Mouse (Mus musculus): Measurements from ENCODE around the gene Sh3bp1.
"Not testable (repeated sequence)": the region's sequence is repeated elsewhere in the genome, so short reads cannot be mapped to it uniquely, and the experiment has no call there.

The Sh3bp1 gene

GRCm38 (mm10) chr15:78877810-78878390 is 21.7 kb upstream of the Sh3bp1 start:
- no peak for DNase-seq

GRCm38 (mm10) chr15:78878792-78879516 is 20.6 kb upstream of the Sh3bp1 start:
- not testable (repeated sequence) for DNase-seq

GRCm38 (mm10) chr15:78880432-78880831 is 19.1 kb upstream of the Sh3bp1 start:
- no peak for DNase-seq

- no peak for DNase-seq
These were observed 17.7 kb upstream of the Sh3bp1 start for GRCm38 (mm10) chr15:78881828-78882227.

- DNase-seq: no peak
These were observed 10.1 kb upstream of the Sh3bp1 start for GRCm38 (mm10) chr15:78889401-78889853.

GRCm38 (mm10) chr15:78892440-78892839 is 7.1 kb upstream of the Sh3bp1 start:
- no peak for DNase-seq

GRCm38 (mm10) chr15:78894726-78895125 is 4.8 kb upstream of the Sh3bp1 start:
- DNase-seq: peak; percentile 64

- DNase-seq: no peak
These were observed 3.8 kb upstream of the Sh3bp1 start for GRCm38 (mm10) chr15:78895741-78896140.

GRCm38 (mm10) chr15:78896149-78896548 is 3.4 kb upstream of the Sh3bp1 start:
- peak; percentile 50 for DNase-seq

- no peak for DNase-seq
These were observed 2.1 kb upstream of the Sh3bp1 start for GRCm38 (mm10) chr15:78897488-78897887.

GRCm38 (mm10) chr15:78898507-78899001 is 1.0 kb upstream of the Sh3bp1 start:
- peak; percentile 71 for DNase-seq

- no peak for DNase-seq
These were observed 194 bp upstream of the Sh3bp1 start, which contains the start of gene Gm49510 for GRCm38 (mm10) chr15:78899409-78899739. Gene Gm49510 (plus strand): TSS chr15:78899667.

GRCm38 (mm10) chr15:78900585-78901421 is 1.2 kb downstream of the Sh3bp1 start:
- DNase-seq: peak; percentile 46

- DNase-seq: peak; percentile 49
These were observed 1.8 kb downstream of the Sh3bp1 start for GRCm38 (mm10) chr15:78901422-78901789.

- DNase-seq: peak; percentile 90
These were observed 3.7 kb downstream of the Sh3bp1 start for GRCm38 (mm10) chr15:78903243-78903642.

- no peak for DNase-seq
These were observed 8.8 kb downstream of the Sh3bp1 start for GRCm38 (mm10) chr15:78908399-78908798.

GRCm38 (mm10) chr15:78908982-78909381 is 9.4 kb downstream of the Sh3bp1 start:
- DNase-seq: no peak

GRCm38 (mm10) chr15:78912040-78912439 is 12.5 kb downstream of the Sh3bp1 start:
- peak; percentile 63 for DNase-seq

- peak; percentile 98 for DNase-seq
These were observed 14.1 kb downstream of the Sh3bp1 start, which contains the start of gene Pdxp for GRCm38 (mm10) chr15:78913632-78914090. Gene Pdxp (plus strand): TSS chr15:78913919.

- peak; percentile 75 for DNase-seq
These were observed 14.7 kb downstream of the Sh3bp1 start for GRCm38 (mm10) chr15:78914091-78914822.

- no peak for DNase-seq
These were observed 15.5 kb downstream of the Sh3bp1 start for GRCm38 (mm10) chr15:78914823-78915659.

GRCm38 (mm10) chr15:78915660-78916017 is 16.1 kb downstream of the Sh3bp1 start:
- DNase-seq: peak; percentile 75

Measured in thymus, postnatal 4 days (tissue).